Mouse (Mus musculus): ENCODE results near the gene Tcta. TPM values are rescaled to one million over a fixed set of nuclear protein-coding genes. Genes with fewer than 3 reads are reported as not detected.

Gene Tcta
- polyA plus RNA-seq (2014; fragmentation: Nextera tagmentation; extraction: Ambion mirVana): 20.1 and 24.9 TPM in 2 replicates

DNA sequence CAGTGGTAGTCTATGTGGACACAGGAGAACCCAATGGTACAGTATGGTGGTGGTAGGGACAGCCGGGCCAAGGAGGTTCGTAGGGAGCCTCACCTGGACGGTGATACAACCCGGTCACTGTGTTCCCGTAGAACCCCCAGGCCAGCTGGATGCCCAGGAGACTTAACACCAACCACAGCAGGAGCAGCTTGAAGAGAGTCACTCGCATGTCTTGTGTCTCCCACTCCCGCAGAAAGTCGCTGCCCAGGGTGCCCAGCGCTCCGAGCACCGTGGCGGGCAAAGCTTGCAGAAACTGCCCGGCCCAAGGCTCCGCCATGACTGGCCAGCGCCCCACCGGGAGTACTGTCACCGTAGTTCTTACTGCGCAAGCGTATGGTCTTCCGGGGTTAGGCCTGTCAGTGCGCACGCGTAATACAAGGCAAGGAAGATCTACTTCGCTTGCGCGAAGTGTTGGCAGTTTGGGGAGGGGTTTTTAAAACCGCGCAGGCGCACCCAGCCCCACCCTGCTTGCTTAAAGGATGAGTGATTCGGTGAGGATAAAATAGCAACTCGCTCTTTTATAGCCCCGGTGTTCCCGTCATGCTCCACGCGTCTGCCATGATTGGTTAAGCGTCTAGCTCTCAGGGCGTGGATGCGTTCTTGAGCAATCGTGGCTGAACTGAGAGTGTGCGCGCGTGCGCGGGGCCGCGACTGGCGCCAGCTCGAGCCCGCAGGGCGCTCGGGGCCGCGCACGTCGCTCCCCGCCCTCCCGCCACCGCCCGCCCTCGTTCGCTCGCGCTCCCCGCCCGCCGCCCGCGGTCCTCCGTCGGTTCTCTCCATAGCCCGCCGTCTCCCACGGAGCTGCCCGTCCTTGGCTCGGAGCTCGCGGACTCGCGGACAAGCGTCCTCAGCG, at the start of gene Tcta, which contains the start of gene Rhoa:
TSS of gene Tcta (minus strand) at position 532 of the 892 bp plus-strand sequence.
TSS of gene Rhoa (plus strand) at position 501 of the 892 bp plus-strand sequence.
- Histone ChIP-seq H3K9me3 (ENCODE audit: low read depth, low read length) (no peaks in the 10 kb centered on the region), H3K36me3 (ENCODE audit: insufficient read depth) (peaks cover 25% of the 10 kb centered on the region), H3K4me3 (ENCODE audit: low read depth, low read length) (peak within 1 kb of the TSS; percentile 96), H3K27ac (ENCODE audit: low read depth) (peak within 1 kb of the TSS; percentile 100), H3K4me2 (peak within 1 kb of the TSS; percentile 94), H3K4me1 (ENCODE audit: insufficient read depth) (peaks cover 6% of the 10 kb centered on the region), H3K9ac (peak within 1 kb of the TSS; percentile 98), H3K27me3 (ENCODE audit: insufficient read depth, low read length) (no peaks in the 10 kb centered on the region)
- ATAC-seq (ENCODE audit: insufficient read depth) (peak; percentile 96), DNase-seq (peak; percentile 100)
- TF ChIP-seq CTCF (IDR thresholded peaks at IDR 0.05; ENCODE audit: low read depth): no peak
- WGBS: 0% methylated on average over 60 of the region's 81 CpGs

DNA sequence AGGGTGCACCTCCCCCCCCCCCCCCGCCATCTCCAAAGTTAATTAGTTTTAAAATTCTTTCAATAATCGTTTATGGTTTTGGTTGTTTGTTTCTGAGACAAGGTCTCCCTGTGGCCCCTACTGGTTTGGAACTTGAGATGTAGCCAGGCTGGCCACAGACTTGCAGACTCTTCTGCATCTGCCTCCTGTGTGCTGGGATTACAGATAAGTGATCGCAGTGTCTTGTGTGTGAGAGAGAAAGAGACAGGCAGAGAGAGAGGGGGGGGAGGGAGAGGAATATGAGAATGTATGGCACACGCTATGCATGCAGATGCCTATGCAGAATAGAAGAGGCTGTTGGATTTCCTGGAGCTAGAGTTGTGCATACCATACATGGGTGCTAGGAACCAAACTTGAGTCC, 43.8 kb upstream of the Tcta start:
- H3K4me2 ChIP-seq: no peak overlapping the region
- WGBS: 92% methylated on average over 4 of the region's 4 CpGs
- H3K4me3 ChIP-seq (ENCODE audit: low read depth, low read length): no peak overlapping the region
- H3K9ac ChIP-seq: no peak overlapping the region
- peaks cover 6% of the 10 kb centered on the region; the same call in 1 of the 2 replicates for H3K4me1 ChIP-seq (ENCODE audit: insufficient read depth)
- no peak overlapping the region for H3K27ac ChIP-seq (ENCODE audit: low read depth)
- DNase-seq: no peak
- H3K9me3 ChIP-seq (ENCODE audit: low read depth, low read length): no peaks in the 10 kb centered on the region
- no peak for TF ChIP-seq CTCF (IDR thresholded peaks at IDR 0.05; ENCODE audit: low read depth)
- ATAC-seq (ENCODE audit: insufficient read depth): no peak
- H3K36me3 ChIP-seq (ENCODE audit: insufficient read depth): peaks cover 40% of the 10 kb centered on the region
- no peaks in the 10 kb centered on the region for H3K27me3 ChIP-seq (ENCODE audit: insufficient read depth, low read length)

DNA sequence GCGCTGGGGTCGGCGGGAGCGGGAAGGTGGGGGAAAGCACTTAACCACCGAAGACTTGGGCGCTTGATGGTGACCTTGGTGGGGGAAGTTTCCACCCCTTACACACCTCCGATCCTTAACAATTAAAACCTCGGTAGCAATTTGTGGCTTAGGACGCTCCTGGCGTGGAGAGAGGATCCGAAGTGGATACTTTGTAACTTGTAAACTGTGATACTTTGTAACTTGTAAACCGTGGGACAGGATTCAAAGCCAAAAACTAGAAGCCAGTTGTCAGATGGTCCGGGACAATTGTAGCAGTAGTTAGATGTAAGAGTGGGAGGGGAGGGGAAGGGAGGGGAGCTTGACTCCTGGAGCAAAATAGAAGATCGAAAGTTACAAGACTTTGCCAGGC, 42.3 kb upstream of the Tcta start:
- no peak for TF ChIP-seq CTCF (IDR thresholded peaks at IDR 0.05; ENCODE audit: low read depth)
- peaks cover 6% of the 10 kb centered on the region; the same call in 1 of the 2 replicates for H3K4me1 ChIP-seq (ENCODE audit: insufficient read depth)
- H3K36me3 ChIP-seq (ENCODE audit: insufficient read depth): peaks cover 27% of the 10 kb centered on the region
- H3K4me2 ChIP-seq: peak overlapping the region; percentile 87
- ATAC-seq (ENCODE audit: insufficient read depth) (no peak), DNase-seq (no peak)
- H3K27me3 ChIP-seq (ENCODE audit: insufficient read depth, low read length): no peaks in the 10 kb centered on the region
- peak overlapping the region; percentile 93 for H3K4me3 ChIP-seq (ENCODE audit: low read depth, low read length)
- H3K9ac ChIP-seq: peak overlapping the region; percentile 84
- no peak overlapping the region for H3K27ac ChIP-seq (ENCODE audit: low read depth)
- WGBS: 6% methylated on average over 14 of the region's 14 CpGs
- H3K9me3 ChIP-seq (ENCODE audit: low read depth, low read length): no peaks in the 10 kb centered on the region

- H3K9me3 ChIP-seq (ENCODE audit: low read depth, low read length): no peaks in the 10 kb centered on the region
- ATAC-seq (ENCODE audit: insufficient read depth) (peak; percentile 95), DNase-seq (peak; percentile 97)
- WGBS: under 1% methylated on average over 74 of the region's 75 CpGs
- H3K27ac ChIP-seq (ENCODE audit: low read depth): peak within 1 kb of the TSS; percentile 97
- no peaks in the 10 kb centered on the region for H3K27me3 ChIP-seq (ENCODE audit: insufficient read depth, low read length)
- peak within 1 kb of the TSS; percentile 93 for H3K4me3 ChIP-seq (ENCODE audit: low read depth, low read length)
- peaks cover 21% of the 10 kb centered on the region for H3K36me3 ChIP-seq (ENCODE audit: insufficient read depth)
- peak within 1 kb of the TSS; percentile 84 for H3K9ac ChIP-seq
- H3K4me1 ChIP-seq (ENCODE audit: insufficient read depth): peaks cover 8% of the 10 kb centered on the region; the same call in 1 of the 2 replicates
- peak within 1 kb of the TSS; percentile 87 for H3K4me2 ChIP-seq
- TF ChIP-seq CTCF (IDR thresholded peaks at IDR 0.05; ENCODE audit: low read depth): no peak
These were observed 41.8 kb upstream of the Tcta start, which contains the start of gene Usp4 for GRCm38 (mm10) chr9:108347540-108348289. TSS of gene Usp4 (plus strand) at chr9:108347853.

DNA sequence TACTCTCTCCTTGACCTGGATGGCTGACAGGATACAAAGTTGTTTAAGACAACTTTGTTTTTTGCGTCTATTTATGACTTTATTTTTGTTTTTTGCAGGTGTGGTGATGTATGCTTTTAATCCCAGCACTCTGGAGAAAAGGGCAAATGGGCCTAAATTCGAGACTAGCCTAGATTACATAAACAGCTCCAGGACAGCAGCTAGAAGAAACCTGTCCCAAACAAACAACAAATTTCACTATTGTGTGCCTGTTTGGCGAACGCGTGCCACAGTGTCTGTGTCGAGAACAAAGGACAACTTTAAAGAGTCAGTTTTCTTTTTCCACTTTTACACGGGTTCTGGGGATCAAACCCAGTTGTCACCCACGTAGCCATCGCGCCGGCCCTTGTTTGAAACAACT, 41.1 kb upstream of the Tcta start:
- H3K27ac ChIP-seq (ENCODE audit: low read depth): peak overlapping the region; percentile 97
- WGBS: 4% methylated on average over 11 of the region's 11 CpGs
- no peaks in the 10 kb centered on the region for H3K27me3 ChIP-seq (ENCODE audit: insufficient read depth, low read length)
- peak overlapping the region; percentile 84 for H3K9ac ChIP-seq
- no peaks in the 10 kb centered on the region for H3K9me3 ChIP-seq (ENCODE audit: low read depth, low read length)
- peaks cover 15% of the 10 kb centered on the region for H3K36me3 ChIP-seq (ENCODE audit: insufficient read depth)
- peaks cover 9% of the 10 kb centered on the region; the same call in 1 of the 2 replicates for H3K4me1 ChIP-seq (ENCODE audit: insufficient read depth)
- no peak for TF ChIP-seq CTCF (IDR thresholded peaks at IDR 0.05; ENCODE audit: low read depth)
- no peak for DNase-seq
- ATAC-seq (ENCODE audit: insufficient read depth): no peak
- peak overlapping the region; percentile 87 for H3K4me2 ChIP-seq
- H3K4me3 ChIP-seq (ENCODE audit: low read depth, low read length): peak overlapping the region; percentile 93

DNA sequence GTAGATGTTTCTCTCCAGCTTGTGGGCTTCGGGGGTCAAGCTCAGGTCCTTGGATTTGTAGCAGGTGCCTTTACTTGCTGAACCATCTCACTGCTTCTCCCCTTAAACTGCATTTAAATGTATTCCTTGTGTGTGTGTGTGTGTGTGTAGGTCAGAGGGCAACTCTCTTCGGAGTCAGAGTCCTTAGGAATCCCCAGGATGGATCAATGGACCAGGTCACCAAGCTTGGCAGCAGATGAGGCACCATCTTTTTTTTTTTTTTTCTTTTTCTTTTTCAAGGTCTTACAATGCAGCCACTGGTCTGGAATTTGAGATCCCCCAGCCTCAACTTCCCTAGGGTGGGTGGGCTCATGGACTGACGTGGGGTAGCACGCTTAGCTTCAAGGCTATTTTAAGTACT, 38.5 kb upstream of the Tcta start:
- H3K4me3 ChIP-seq (ENCODE audit: low read depth, low read length): no peak overlapping the region
- ATAC-seq (ENCODE audit: insufficient read depth): no peak
- H3K36me3 ChIP-seq (ENCODE audit: insufficient read depth): peaks cover 5% of the 10 kb centered on the region; the same call in 1 of the 2 replicates

More for the DNA sequence above, 38.5 kb upstream of the Tcta start:
- Histone ChIP-seq H3K4me2 (no peak overlapping the region), H3K9ac (no peak overlapping the region), H3K4me1 (ENCODE audit: insufficient read depth) (peaks cover 9% of the 10 kb centered on the region), H3K9me3 (ENCODE audit: low read depth, low read length) (no peaks in the 10 kb centered on the region), H3K27me3 (ENCODE audit: insufficient read depth, low read length) (no peaks in the 10 kb centered on the region), H3K27ac (ENCODE audit: low read depth) (no peak overlapping the region)
- TF ChIP-seq CTCF (IDR thresholded peaks at IDR 0.05; ENCODE audit: low read depth): no peak
- no peak for DNase-seq
- WGBS: 87% methylated on average over 4 of the region's 4 CpGs
